In genomic region chr17:31937141-31937554, GRCm38 (mm10) we compare ENCODE assay signal across 8 mouse cellular contexts.
A peak's percentile ranks its signal among the peaks of the same experiment; 100 is the strongest.
DNase-seq lines count a peak whose midpoint lies in the region; ATAC-seq and TF ChIP-seq lines count a peak whose summit lies in the region.

No protein-coding gene starts in this region.

- no peak overlapping the region for H3K4me3 ChIP-seq in kidney, adult 2 months (ENCODE audit: insufficient read depth, low read depth, low read length)
- H3K4me3 ChIP-seq in forebrain, embryonic 14.5 days (ENCODE audit: low read depth, low read length), result no peak overlapping the region

- no peak overlapping the region for H3K4me2 ChIP-seq in forebrain, embryonic 14.5 days (ENCODE audit: low read length)

- TF ChIP-seq POLR2A in kidney, adult 2 months (IDR thresholded peaks at IDR 0.05; ENCODE audit: low read depth, low read length), result no peak

- H3K9ac ChIP-seq in forebrain, embryonic 14.5 days (ENCODE audit: low read length), result no peak overlapping the region

- TF ChIP-seq CTCF in kidney, adult 2 months (conservative IDR thresholded peaks at IDR 0.05; ENCODE audit: insufficient read depth, insufficient read length, low read depth, low read length), result no peak; the same call in 1 of the 2 replicates

- H3K27me3 ChIP-seq in kidney, adult 2 months (replicated peaks; ENCODE audit: control insufficient read depth, insufficient read depth, low read length), result no peaks in the 10 kb centered on the region
- H3K27me3 ChIP-seq in forebrain, embryonic 14.5 days (replicated peaks; ENCODE audit: control insufficient read depth, insufficient read depth, low read length), result no peaks in the 10 kb centered on the region

- WGBS in kidney, adult 2 months, result 19% methylated on average over 3 of the region's 3 CpGs
- WGBS in forebrain, embryonic 14.5 days, result 53% methylated on average over 3 of the region's 3 CpGs

- DNase-seq in thymus, postnatal 0 days (ENCODE audit: low spot score), result peak; percentile 3
- no peak for DNase-seq in thymus, postnatal 25 days
- peak; percentile 83 for DNase-seq in kidney, adult 2 months
- DNase-seq in lung, postnatal 36 days, result peak; percentile 92
- no peak for DNase-seq in forebrain, embryonic 14.5 days (ENCODE audit: low spot score)
- DNase-seq in Muller cell, postnatal 12 days (ENCODE audit: inconsistent ontology term), result no peak

- H3K36me3 ChIP-seq in kidney, adult 2 months (ENCODE audit: control insufficient read depth, insufficient read depth, low read length), result no peaks in the 10 kb centered on the region
- H3K36me3 ChIP-seq in forebrain, embryonic 14.5 days (ENCODE audit: control insufficient read depth, insufficient read depth, low read length), result no peaks in the 10 kb centered on the region

- H3K27ac ChIP-seq in kidney, adult 2 months (ENCODE audit: insufficient read depth, low read depth, low read length), result peak overlapping the region; percentile 61
- H3K27ac ChIP-seq in forebrain, embryonic 14.5 days (ENCODE audit: low read depth, low read length), result no peak overlapping the region

- H3K9me3 ChIP-seq in forebrain, embryonic 14.5 days (replicated peaks; ENCODE audit: control insufficient read depth, low read length), result no peaks in the 10 kb centered on the region

- H3K4me1 ChIP-seq in kidney, adult 2 months (ENCODE audit: control insufficient read depth, insufficient read depth, low read length), result peaks cover 45% of the 10 kb centered on the region
- no peaks in the 10 kb centered on the region for H3K4me1 ChIP-seq in forebrain, embryonic 14.5 days (ENCODE audit: control insufficient read depth, insufficient read depth, low read length)

- peak; percentile 90 for ATAC-seq in granulocyte monocyte progenitor cell, adult 5-6 weeks (replicated peaks; ENCODE audit: poor library complexity, severe bottlenecking)
- no peak for ATAC-seq in forebrain, embryonic 14.5 days
- ATAC-seq in erythroblast, adult 5-6 weeks (replicated peaks; ENCODE audit: low FRiP score, poor library complexity, severe bottlenecking), result no peak

Comparison
In these comparisons a context has a peak if more than half of its experiments do, and no peak if none do; other contexts are left out.
1. DNase-seq: peak in thymus, postnatal 0 days (single experiment), kidney, adult 2 months (single experiment) and lung, postnatal 36 days (single experiment); none in thymus, postnatal 25 days (single experiment), forebrain, embryonic 14.5 days (single experiment) and Muller cell, postnatal 12 days (single experiment).